Mouse (Mus musculus) heart, embryonic 13.5 days (tissue): ENCODE measurements around the gene Grb2. TPM values are rescaled to one million over a fixed set of nuclear protein-coding genes. Genes with fewer than 3 reads are reported as not detected.

Experiments
- ATAC-seq: fragments of 200-750 bp; cut with Nextera tagmentation; 2 replicates; pipeline ENCODE4 v1.8.0; 2017; ENCODE audit warnings: moderate TSS enrichment; ENCODE audit not compliant: insufficient number of reproducible peaks, low FRiP score, low TSS enrichment; ENCODE audit errors: extremely low read depth
- H3K27ac ChIP-seq: fragments of 300-500 bp; sonication (generic); replicated peaks from 2 replicates; pipeline ENCODE4 v1.5.1; 2015; ENCODE audit warnings: moderate library complexity, mild to moderate bottlenecking, inconsistent platforms
- H3K27me3 ChIP-seq: fragments of 300-500 bp; sonication (generic); replicated peaks from 2 replicates; pipeline ENCODE4 v1.6.1; 2015; ENCODE audit warnings: mild to moderate bottlenecking, inconsistent platforms
- H3K36me3 ChIP-seq: fragments of 300-500 bp; sonication (generic); 2 replicates; pipeline ENCODE4 v1.6.1; 2015; ENCODE audit warnings: mild to moderate bottlenecking, inconsistent platforms
- H3K4me1 ChIP-seq: fragments of 300-500 bp; sonication (generic); 2 replicates; pipeline ENCODE4 v1.6.1; 2015; ENCODE audit warnings: inconsistent platforms
- H3K4me2 ChIP-seq: fragments of 300-500 bp; sonication (generic); 2 replicates; pipeline ENCODE4 v1.6.1; 2015; ENCODE audit warnings: inconsistent platforms, mild to moderate bottlenecking, moderate library complexity
- H3K4me3 ChIP-seq: fragments of 300-500 bp; sonication (generic); 2 replicates; pipeline ENCODE4 v1.5.1; 2015; ENCODE audit warnings: moderate library complexity, mild to moderate bottlenecking, inconsistent platforms
- H3K9ac ChIP-seq: fragments of 300-500 bp; sonication (generic); 2 replicates; pipeline ENCODE4 v1.6.1; 2015; ENCODE audit warnings: inconsistent platforms, mild to moderate bottlenecking, moderate library complexity
- H3K9me3 ChIP-seq: fragments of 300-500 bp; sonication (generic); 2 replicates; pipeline ENCODE4 v1.6.1; 2016; ENCODE audit warnings: inconsistent platforms
- WGBS: fragments of 180-500 bp; shearing (Covaris S2); methylation state at CpG from one replicate; pipeline ENCODE4 v1.1.7; 2015; ENCODE audit warnings: mixed read lengths; 5-methylcytosine and 5-hydroxymethylcytosine counted together
- polyA plus RNA-seq: library from polyadenylated mRNA; unstranded; fragments of >200 nt; fragmentation: Nextera tagmentation; extraction: Ambion mirVana; gene quantifications from 2 replicates; pipeline ENCODE4 v1.2.1, GENCODE M21; 2015

Gene Grb2
- 86.6 and 90.0 TPM in 2 replicates for polyA plus RNA-seq

- Histone ChIP-seq H3K36me3 (no peaks in the 10 kb centered on the region), H3K27ac (peak within 1 kb of the TSS; percentile 93), H3K9ac (peak within 1 kb of the TSS; percentile 99), H3K9me3 (no peaks in the 10 kb centered on the region), H3K4me1 (peaks cover 40% of the 10 kb centered on the region), H3K27me3 (no peaks in the 10 kb centered on the region), H3K4me2 (peak within 1 kb of the TSS; percentile 96), H3K4me3 (peak within 1 kb of the TSS; percentile 100)
- peak; percentile 93 for ATAC-seq
- WGBS = under 1% methylated on average over 86 of the region's 91 CpGs
Measured at GRCm38 (mm10) chr11:115708209-115708876, at the start of gene Grb2. Gene Grb2 (minus strand): TSS chr11:115708597.

GRCm38 (mm10) chr11:115753485-115753884, 45.1 kb upstream of the Grb2 start:
- Histone ChIP-seq H3K27me3 (no peaks in the 10 kb centered on the region), H3K9ac (no peak overlapping the region), H3K4me2 (no peak overlapping the region), H3K4me3 (no peak overlapping the region), H3K9me3 (no peaks in the 10 kb centered on the region), H3K4me1 (no peaks in the 10 kb centered on the region), H3K27ac (no peak overlapping the region), H3K36me3 (no peaks in the 10 kb centered on the region)
- 64% methylated on average over 4 of the region's 4 CpGs for WGBS
- ATAC-seq = no peak

DNA sequence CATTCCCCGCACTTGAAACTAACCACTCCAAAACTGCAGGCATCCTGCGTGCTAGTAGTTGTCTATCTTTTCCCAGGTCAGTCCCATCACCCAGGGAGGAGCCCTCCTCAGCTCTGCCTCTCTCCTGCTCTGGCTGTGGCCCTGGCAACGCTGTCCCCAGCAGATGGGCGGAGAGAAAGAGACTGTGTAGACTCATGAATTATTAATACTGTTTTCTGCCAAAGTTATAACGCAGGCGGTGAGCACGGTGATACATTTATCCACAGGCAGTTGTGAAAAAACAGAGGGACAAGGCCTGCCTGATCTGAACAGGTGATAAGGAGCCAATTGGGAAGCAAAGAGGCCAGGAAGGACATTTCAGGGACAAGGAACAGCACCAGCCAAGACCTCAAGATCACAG, 44.3 kb upstream of the Grb2 start:
- H3K4me2 ChIP-seq = no peak overlapping the region
- no peak for ATAC-seq
- no peaks in the 10 kb centered on the region for H3K9me3 ChIP-seq
- no peaks in the 10 kb centered on the region for H3K27me3 ChIP-seq
- H3K4me1 ChIP-seq = no peaks in the 10 kb centered on the region; the same call in 1 of the 2 replicates
- no peak overlapping the region for H3K27ac ChIP-seq
- H3K9ac ChIP-seq = no peak overlapping the region
- 76% methylated on average over 7 of the region's 7 CpGs for WGBS
- no peak overlapping the region for H3K4me3 ChIP-seq
- no peaks in the 10 kb centered on the region for H3K36me3 ChIP-seq

GRCm38 (mm10) chr11:115751725-115752124, 43.3 kb upstream of the Grb2 start:
- Histone ChIP-seq H3K4me3 (no peak overlapping the region), H3K27me3 (no peaks in the 10 kb centered on the region), H3K4me2 (no peak overlapping the region), H3K9ac (no peak overlapping the region), H3K4me1 (peaks cover 6% of the 10 kb centered on the region), H3K36me3 (no peaks in the 10 kb centered on the region), H3K27ac (no peak overlapping the region), H3K9me3 (no peaks in the 10 kb centered on the region)
- 57% methylated on average over 2 of the region's 2 CpGs for WGBS
- no peak for ATAC-seq

DNA sequence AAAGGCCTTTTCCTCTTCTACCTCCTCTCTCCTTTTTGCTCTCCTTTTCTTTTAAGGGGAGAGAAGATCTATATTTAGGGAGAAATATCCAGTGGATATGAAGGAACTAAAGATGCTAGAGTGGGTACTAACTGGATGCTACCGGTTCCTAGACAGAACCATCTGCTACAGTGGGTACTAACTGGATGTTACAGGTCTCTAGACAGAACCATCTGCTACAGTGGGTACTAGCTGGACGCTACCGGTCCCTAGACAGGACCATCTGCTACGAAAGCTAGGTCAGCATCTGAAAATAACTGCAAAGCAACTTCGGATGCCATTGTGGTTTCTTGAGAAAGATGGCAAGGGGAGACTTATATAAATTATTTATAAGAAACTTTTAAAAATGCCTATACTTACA, 41.4 kb upstream of the Grb2 start:
- Histone ChIP-seq H3K9ac (no peak overlapping the region), H3K4me2 (no peak overlapping the region), H3K4me3 (no peak overlapping the region), H3K36me3 (no peaks in the 10 kb centered on the region), H3K27me3 (no peaks in the 10 kb centered on the region), H3K27ac (no peak overlapping the region), H3K9me3 (no peaks in the 10 kb centered on the region), H3K4me1 (peaks cover 8% of the 10 kb centered on the region)
- WGBS = 85% methylated on average over 5 of the region's 5 CpGs
- no peak for ATAC-seq

DNA sequence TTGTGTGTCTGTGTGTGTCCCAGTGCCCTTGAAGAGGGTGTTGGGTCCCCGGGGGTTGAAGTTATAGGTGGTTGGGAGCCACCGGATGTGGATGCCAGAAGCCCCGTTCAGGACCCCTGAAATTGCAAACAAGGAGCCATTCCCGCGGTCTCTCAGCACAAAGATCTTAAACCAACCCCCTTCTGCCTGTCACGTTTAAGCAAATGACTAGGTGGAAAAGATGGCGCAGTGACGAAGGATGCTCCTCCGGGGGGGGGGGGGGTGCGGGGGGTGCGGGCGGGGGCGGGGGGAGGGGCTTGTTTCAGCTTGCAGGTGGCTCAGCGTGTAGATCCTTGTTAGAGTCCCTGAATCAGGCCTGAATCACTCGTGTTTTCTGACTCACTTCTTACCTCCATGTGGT, 39.0 kb upstream of the Grb2 start:
- Histone ChIP-seq H3K36me3 (no peaks in the 10 kb centered on the region), H3K4me3 (peak overlapping the region; percentile 36), H3K4me1 (peaks cover 8% of the 10 kb centered on the region), H3K9me3 (no peaks in the 10 kb centered on the region), H3K4me2 (peak overlapping the region; percentile 62), H3K9ac (peak overlapping the region; percentile 71), H3K27me3 (no peaks in the 10 kb centered on the region; the same call in 1 of the 2 replicates), H3K27ac (0 out of 2 replicates have a peak overlapping the region, but pooled peaks have one; percentile 24)
- 4% methylated on average over 13 of the region's 15 CpGs for whole genome bisulfite sequencing
- no peak for ATAC-seq

DNA sequence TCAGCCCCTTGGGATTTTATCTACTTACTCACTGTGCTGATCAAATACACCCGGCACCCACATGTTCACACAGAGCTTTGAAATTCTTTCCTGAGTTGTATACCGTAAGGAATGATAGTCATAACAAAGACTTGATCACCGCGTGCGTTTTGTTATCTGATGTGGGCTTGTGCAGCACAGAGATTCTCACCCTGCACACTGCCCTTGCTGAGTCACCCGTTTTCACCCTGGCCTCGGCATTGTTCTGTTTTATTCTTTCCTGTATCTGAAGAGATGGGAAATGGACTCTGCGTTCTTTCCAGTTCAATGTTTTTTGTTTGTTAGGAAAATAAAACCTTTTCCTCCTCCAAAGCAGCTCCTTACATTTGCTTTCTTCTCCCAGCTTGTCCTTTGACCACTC, 38.4 kb upstream of the Grb2 start:
- no peak for ATAC-seq
- peaks cover 8% of the 10 kb centered on the region for H3K4me1 ChIP-seq
- H3K27ac ChIP-seq = peak overlapping the region; percentile 24; the same call in 1 of the 2 replicates
- peak overlapping the region; percentile 36; the same call in 1 of the 2 replicates for H3K4me3 ChIP-seq
- H3K9me3 ChIP-seq = no peaks in the 10 kb centered on the region
- H3K27me3 ChIP-seq = no peaks in the 10 kb centered on the region; the same call in 1 of the 2 replicates
- peak overlapping the region; percentile 62 for H3K4me2 ChIP-seq
- H3K36me3 ChIP-seq = no peaks in the 10 kb centered on the region
- H3K9ac ChIP-seq = peak overlapping the region; percentile 71; the same call in 1 of the 2 replicates
- WGBS = 29% methylated on average over 8 of the region's 8 CpGs

GRCm38 (mm10) chr11:115746109-115746508, 37.7 kb upstream of the Grb2 start:
- H3K4me1 ChIP-seq = peaks cover 8% of the 10 kb centered on the region
- 77% methylated on average over 1 of the region's 1 CpGs for WGBS

GRCm38 (mm10) chr11:115744385-115744784, 36.0 kb upstream of the Grb2 start:
- Histone ChIP-seq H3K4me2 (no peak overlapping the region), H3K36me3 (no peaks in the 10 kb centered on the region), H3K27ac (no peak overlapping the region), H3K9ac (no peak overlapping the region), H3K27me3 (no peaks in the 10 kb centered on the region; the same call in 1 of the 2 replicates), H3K9me3 (no peaks in the 10 kb centered on the region), H3K4me1 (peaks cover 8% of the 10 kb centered on the region), H3K4me3 (no peak overlapping the region)
- no peak for ATAC-seq
- 82% methylated on average over 5 of the region's 5 CpGs for WGBS

More at GRCm38 (mm10) chr11:115746109-115746508, 37.7 kb upstream of the Grb2 start:
- H3K36me3 ChIP-seq = no peaks in the 10 kb centered on the region
- H3K27me3 ChIP-seq = no peaks in the 10 kb centered on the region; the same call in 1 of the 2 replicates
- no peak overlapping the region for H3K4me2 ChIP-seq
- no peaks in the 10 kb centered on the region for H3K9me3 ChIP-seq
- 0 out of 2 replicates have a peak overlapping the region, but pooled peaks have one; percentile 24 for H3K27ac ChIP-seq
- ATAC-seq = no peak
- H3K9ac ChIP-seq = no peak overlapping the region
- no peak overlapping the region for H3K4me3 ChIP-seq

GRCm38 (mm10) chr11:115742926-115743325, 34.5 kb upstream of the Grb2 start:
- Histone ChIP-seq H3K36me3 (no peaks in the 10 kb centered on the region), H3K4me3 (no peak overlapping the region), H3K9me3 (no peaks in the 10 kb centered on the region), H3K4me1 (peaks cover 21% of the 10 kb centered on the region), H3K27me3 (no peaks in the 10 kb centered on the region; the same call in 1 of the 2 replicates), H3K9ac (no peak overlapping the region), H3K4me2 (no peak overlapping the region), H3K27ac (no peak overlapping the region)
- no peak for ATAC-seq
- 83% methylated on average over 9 of the region's 9 CpGs for WGBS

DNA sequence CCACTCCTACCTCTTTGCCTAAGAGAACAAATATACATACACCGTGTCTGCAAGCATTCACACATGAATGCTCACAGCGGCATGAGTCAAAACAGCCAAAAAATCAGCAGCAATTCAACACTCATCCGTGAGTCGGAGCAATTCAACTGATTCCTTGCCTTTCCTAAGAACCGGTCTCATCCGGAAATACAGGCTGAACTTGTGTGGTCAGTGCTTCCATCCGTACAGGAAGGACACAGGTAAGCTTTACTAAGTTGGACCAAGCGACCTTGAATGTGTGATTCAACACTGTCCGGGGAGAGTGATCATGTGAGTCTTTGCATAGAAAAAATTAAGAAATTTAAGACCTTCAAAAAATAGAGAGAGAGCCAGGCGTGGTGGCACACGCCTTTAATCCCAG, 32.7 kb upstream of the Grb2 start:
- ATAC-seq = no peak
- Histone ChIP-seq H3K4me2 (no peak overlapping the region), H3K27me3 (no peaks in the 10 kb centered on the region; the same call in 1 of the 2 replicates), H3K36me3 (no peaks in the 10 kb centered on the region), H3K4me1 (peaks cover 17% of the 10 kb centered on the region), H3K9ac (no peak overlapping the region), H3K4me3 (no peak overlapping the region), H3K9me3 (no peaks in the 10 kb centered on the region), H3K27ac (no peak overlapping the region)
- WGBS = 82% methylated on average over 11 of the region's 11 CpGs
